ENCODE assay signal across 8 mouse cellular contexts in the genomic region with DNA sequence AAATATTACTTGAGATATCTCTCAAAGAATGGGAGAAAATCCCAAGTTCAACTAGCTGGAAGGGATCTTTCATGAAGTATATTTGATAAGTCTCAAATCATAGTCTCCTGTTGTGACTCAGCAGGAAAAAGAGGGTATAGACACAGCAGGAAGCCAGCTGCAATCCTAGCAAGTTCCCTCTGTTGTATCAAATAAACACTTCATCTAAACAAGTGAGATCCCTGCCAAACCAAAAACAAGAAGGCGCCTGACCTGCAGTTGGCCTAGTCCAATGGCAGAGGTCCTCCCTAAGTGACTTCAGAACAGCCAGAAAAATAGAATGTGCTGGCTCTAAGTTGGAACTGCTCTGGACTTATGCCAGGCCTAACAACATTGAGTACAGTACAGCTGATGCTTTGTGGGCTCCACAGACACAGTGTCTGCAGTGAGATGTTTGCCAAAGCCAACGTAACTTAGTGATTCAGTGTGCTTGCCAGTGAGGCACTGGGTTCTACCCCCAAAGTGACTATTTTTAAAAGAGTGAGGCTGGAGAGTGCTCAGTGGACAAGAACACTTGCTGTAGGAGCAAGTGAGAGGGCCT. TPM values are rescaled to one million over a fixed set of nuclear protein-coding genes. Genes with fewer than 3 reads are reported as not detected.
DNase-seq lines count a peak whose midpoint lies in the region; TF ChIP-seq lines count a peak whose summit lies in the region.

No protein-coding gene starts in this region.

- no peaks in the 10 kb centered on the region for H3K4me1 ChIP-seq in cerebellum, adult 2 months (ENCODE audit: control insufficient read depth, insufficient read depth, low read length)

- no peak overlapping the region for H3K4me3 ChIP-seq in cerebellum, adult 2 months (replicated peaks; ENCODE audit: insufficient read depth, low read depth, low read length)

- TF ChIP-seq POLR2A in cerebellum, adult 2 months (IDR thresholded peaks at IDR 0.05; ENCODE audit: borderline replicate concordance, insufficient read depth, low read length) = no peak

- DNase-seq in cerebellum, adult 2 months = no peak
- DNase-seq in cerebellum, postnatal 36 days = no peak
- DNase-seq in ovary, postnatal 36 days (ENCODE audit: low spot score) = peak; percentile 8
- DNase-seq in ovary, postnatal 14 days (ENCODE audit: low spot score) = no peak
- peak; percentile 71 for DNase-seq in layer of hippocampus, adult 11-12 months (ENCODE audit: low spot score)
- peak; percentile 52 to 61 for DNase-seq in lung, postnatal 4 days
- DNase-seq in urinary bladder, postnatal 10 days (ENCODE audit: low spot score) = no peak
- DNase-seq in spleen, adult 18-20 months = no peak

- WGBS in cerebellum, adult 2 months = 32% methylated on average over 2 of the region's 2 CpGs

- H3K27ac ChIP-seq in cerebellum, adult 2 months (ENCODE audit: insufficient read depth, low read length) = 0 out of 2 replicates have a peak overlapping the region, but pooled peaks have one; percentile 39

- TF ChIP-seq CTCF in cerebellum, adult 2 months (IDR thresholded peaks at IDR 0.05; ENCODE audit: borderline replicate concordance, insufficient read depth, low read depth, low read length) = no peak

- no peaks in the 10 kb centered on the region for H3K27me3 ChIP-seq in cerebellum, adult 2 months (ENCODE audit: control insufficient read depth, insufficient read depth, low read length)

RNA-seq across cellular contexts. Expression of a gene that starts 22.6 kb away (rescaled TPM):
- polyA plus RNA-seq in cerebellum, adult 2 months (2012; rRNA removed) = 60.3 and 60.5 TPM in 2 replicates

RNA-seq across cellular contexts. Expression of a gene that starts 47.3 kb away (rescaled TPM):
- 19.2 and 19.8 TPM in 2 replicates for polyA plus RNA-seq in cerebellum, adult 2 months (2012; rRNA removed)

Comparison
In these comparisons a context has a peak if more than half of its experiments do, and no peak if none do; other contexts are left out.
1. DNase-seq: peak in ovary, postnatal 36 days (single experiment), layer of hippocampus, adult 11-12 months (single experiment) and lung, postnatal 4 days (2 of 2); none in cerebellum, adult 2 months (0 of 2), cerebellum, postnatal 36 days (0 of 2), ovary, postnatal 14 days (single experiment), urinary bladder, postnatal 10 days (single experiment) and spleen, adult 18-20 months (0 of 2).